Mouse (Mus musculus): ENCODE data around the gene Tspan3. TPM values are rescaled to one million over a fixed set of nuclear protein-coding genes. Genes with fewer than 3 reads are reported as not detected.

Gene Tspan3
- polyA plus RNA-seq, 1 experiment from 2014 or later, result 562 TPM

DNA sequence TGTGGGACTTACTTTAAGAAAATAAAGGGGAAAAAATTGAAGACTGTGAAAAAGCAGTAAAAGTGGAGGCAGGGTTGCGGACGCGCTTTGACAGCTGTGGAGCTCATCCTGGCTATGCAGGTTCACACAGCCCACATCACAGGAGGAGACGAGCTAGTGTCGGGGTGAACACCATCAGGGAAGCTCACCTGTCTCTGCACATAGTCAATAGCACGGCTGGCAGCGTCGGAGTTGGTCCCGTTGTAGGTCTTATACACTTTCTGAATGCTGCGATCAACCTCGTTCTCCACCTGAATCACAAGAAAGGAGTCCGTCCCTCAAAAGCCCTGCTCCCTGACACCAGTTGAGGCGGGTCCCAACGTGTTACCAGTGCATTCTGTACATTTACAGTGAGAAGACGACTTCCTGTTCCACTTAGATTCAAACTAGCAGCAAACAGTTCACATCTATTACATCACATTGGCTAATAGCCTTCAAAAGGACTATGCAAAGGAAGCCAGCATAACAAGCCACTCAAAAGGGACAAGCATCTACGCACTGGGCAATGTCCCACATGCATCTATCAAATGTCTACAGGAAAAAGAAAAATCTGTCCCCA, 18.9 kb downstream of the Tspan3 start:
- no peak overlapping the region for H3K4me3 ChIP-seq
- H3K27me3 ChIP-seq (ENCODE audit: insufficient read depth, poor library complexity, severe bottlenecking), result no peaks in the 10 kb centered on the region
- no peaks in the 10 kb centered on the region for H3K9me3 ChIP-seq
- WGBS, result 95% methylated on average over 16 of the region's 16 CpGs
- no peaks in the 10 kb centered on the region; the same call in 1 of the 2 replicates for H3K4me1 ChIP-seq (replicated peaks)
- peaks cover 80% of the 10 kb centered on the region for H3K36me3 ChIP-seq
- no peak for DNase-seq (ENCODE audit: low spot score)
- no peak overlapping the region for H3K27ac ChIP-seq

- H3K36me3 ChIP-seq, result peaks cover 88% of the 10 kb centered on the region
- no peak overlapping the region for H3K27ac ChIP-seq
- H3K4me1 ChIP-seq (replicated peaks), result no peaks in the 10 kb centered on the region; the same call in 1 of the 2 replicates
- 94% methylated on average over 7 of the region's 7 CpGs for WGBS
- no peak for DNase-seq (ENCODE audit: low spot score)
- no peak overlapping the region for H3K4me3 ChIP-seq
- H3K9me3 ChIP-seq, result no peaks in the 10 kb centered on the region
- H3K27me3 ChIP-seq (ENCODE audit: insufficient read depth, poor library complexity, severe bottlenecking), result no peaks in the 10 kb centered on the region
Measured at GRCm38 (mm10) chr9:56144366-56145003, 20.8 kb downstream of the Tspan3 start.

DNA sequence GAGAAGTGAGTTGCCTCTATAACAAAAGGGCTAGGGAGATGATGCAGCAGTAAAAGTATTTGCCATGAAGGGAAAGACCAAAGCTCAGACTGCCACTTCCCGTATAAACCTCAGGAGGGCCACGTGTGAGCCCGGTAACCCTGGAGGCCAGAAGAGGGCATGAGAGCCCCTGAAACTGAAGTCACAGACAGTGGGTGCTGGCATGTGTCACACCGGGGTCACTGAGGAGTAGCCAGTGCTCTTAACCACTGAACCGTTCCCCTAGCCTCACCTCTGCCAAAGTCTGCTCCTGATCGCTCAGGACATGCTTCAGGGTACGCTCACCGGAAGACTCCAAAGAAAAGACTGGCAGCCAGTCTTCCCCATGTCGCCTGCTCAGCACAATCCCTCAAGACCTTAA, 23.5 kb downstream of the Tspan3 start:
- Histone ChIP-seq H3K4me3 (no peak overlapping the region), H3K9me3 (no peaks in the 10 kb centered on the region), H3K36me3 (peaks cover 97% of the 10 kb centered on the region), H3K27me3 (ENCODE audit: insufficient read depth, poor library complexity, severe bottlenecking) (no peaks in the 10 kb centered on the region), H3K27ac (no peak overlapping the region), H3K4me1 (replicated peaks) (no peaks in the 10 kb centered on the region)
- WGBS, result 89% methylated on average over 9 of the region's 9 CpGs
- no peak for DNase-seq (ENCODE audit: low spot score)

DNA sequence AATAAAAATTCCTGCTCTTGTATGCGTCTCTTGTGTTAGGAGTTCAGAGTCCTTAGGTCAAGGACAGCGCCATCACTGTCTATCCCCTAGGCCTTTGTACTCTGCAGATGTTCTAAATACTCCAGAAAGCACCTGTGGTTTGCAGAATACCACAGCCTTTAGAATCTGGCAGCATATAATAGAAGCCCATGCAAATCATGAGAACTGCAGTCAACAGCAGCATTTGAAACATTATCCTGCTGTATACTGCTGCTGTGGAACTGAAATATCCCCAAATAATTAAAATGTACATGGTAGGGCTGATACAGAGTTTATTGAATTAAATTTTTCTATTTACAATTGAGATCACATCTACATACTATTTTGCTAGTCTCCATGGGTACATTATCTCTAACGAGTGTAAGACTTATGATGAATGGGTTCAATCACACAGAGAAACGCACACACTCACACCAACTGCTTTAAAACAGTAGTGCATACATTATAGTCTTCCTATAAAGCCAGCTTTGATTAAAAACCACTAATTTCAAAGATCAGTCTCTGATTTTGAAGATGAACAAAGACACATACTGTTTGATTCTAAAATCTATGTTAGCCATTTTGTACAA, 29.6 kb downstream of the Tspan3 start:
- peaks cover 97% of the 10 kb centered on the region for H3K36me3 ChIP-seq
- whole genome bisulfite sequencing, result 96% methylated on average over 4 of the region's 4 CpGs

DNA sequence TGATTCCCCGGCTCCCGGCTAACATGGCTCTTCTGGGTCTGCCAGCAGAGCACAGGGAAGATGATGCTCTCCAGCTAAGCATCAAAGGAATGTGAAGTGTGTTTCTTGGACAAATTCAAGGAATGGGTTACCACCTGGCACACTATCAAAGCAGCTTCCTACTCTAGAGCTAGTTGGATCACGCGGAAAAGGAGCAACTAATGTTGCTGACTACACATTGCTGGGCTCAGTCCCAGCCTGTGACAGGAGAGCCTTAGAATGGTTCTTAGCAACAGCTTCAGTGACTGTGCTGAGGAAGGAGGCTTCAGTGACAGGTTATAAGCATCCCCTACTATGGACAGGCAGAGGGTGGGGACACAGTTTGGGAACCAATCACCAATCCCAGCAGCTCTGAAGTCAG, 30.7 kb downstream of the Tspan3 start:
- WGBS, result 95% methylated on average over 4 of the region's 4 CpGs
- no peaks in the 10 kb centered on the region for H3K4me1 ChIP-seq (replicated peaks)
- H3K27me3 ChIP-seq (ENCODE audit: insufficient read depth, poor library complexity, severe bottlenecking), result no peaks in the 10 kb centered on the region
- peaks cover 97% of the 10 kb centered on the region for H3K36me3 ChIP-seq
- H3K9me3 ChIP-seq, result no peaks in the 10 kb centered on the region
- DNase-seq (ENCODE audit: low spot score), result no peak
- H3K4me3 ChIP-seq, result no peak overlapping the region
- no peak overlapping the region for H3K27ac ChIP-seq

More for the DNA sequence above, 29.6 kb downstream of the Tspan3 start:
- DNase-seq (ENCODE audit: low spot score), result no peak
- Histone ChIP-seq H3K27me3 (ENCODE audit: insufficient read depth, poor library complexity, severe bottlenecking) (no peaks in the 10 kb centered on the region), H3K4me1 (replicated peaks) (no peaks in the 10 kb centered on the region), H3K9me3 (no peaks in the 10 kb centered on the region), H3K27ac (no peak overlapping the region), H3K4me3 (no peak overlapping the region)

DNA sequence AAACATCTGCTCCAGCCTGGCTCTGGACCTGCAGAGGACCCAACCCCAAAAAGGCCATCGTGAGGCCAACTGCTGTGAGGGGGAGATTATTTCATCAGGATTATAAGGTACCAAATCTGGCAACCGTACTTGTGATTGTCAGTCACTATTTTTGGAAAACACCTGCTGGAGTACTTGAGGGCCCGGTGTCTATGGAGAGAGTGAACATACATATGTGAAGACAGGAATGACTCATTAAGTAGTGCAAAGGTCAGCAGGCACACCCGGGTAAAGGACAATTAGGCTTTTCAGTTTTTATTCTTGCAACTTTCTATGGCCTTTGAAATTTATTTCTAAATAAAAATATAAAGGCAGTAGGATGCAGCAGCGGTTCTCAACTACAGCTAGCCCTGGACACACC, 31.3 kb downstream of the Tspan3 start:
- Histone ChIP-seq H3K27me3 (ENCODE audit: insufficient read depth, poor library complexity, severe bottlenecking) (no peaks in the 10 kb centered on the region), H3K9me3 (no peaks in the 10 kb centered on the region), H3K27ac (no peak overlapping the region), H3K4me3 (no peak overlapping the region), H3K36me3 (peaks cover 99% of the 10 kb centered on the region), H3K4me1 (replicated peaks) (no peaks in the 10 kb centered on the region)
- DNase-seq (ENCODE audit: low spot score), result no peak
- WGBS, result 92% methylated on average over 5 of the region's 5 CpGs

GRCm38 (mm10) chr9:56131813-56132525, 33.3 kb downstream of the Tspan3 start:
- no peak overlapping the region for H3K27ac ChIP-seq
- H3K4me1 ChIP-seq (replicated peaks), result no peaks in the 10 kb centered on the region
- DNase-seq (ENCODE audit: low spot score), result no peak
- no peak overlapping the region for H3K4me3 ChIP-seq
- WGBS, result 78% methylated on average over 10 of the region's 10 CpGs
- no peaks in the 10 kb centered on the region for H3K9me3 ChIP-seq
- H3K27me3 ChIP-seq (ENCODE audit: insufficient read depth, poor library complexity, severe bottlenecking), result no peaks in the 10 kb centered on the region
- H3K36me3 ChIP-seq, result peaks cover 100% of the 10 kb centered on the region

- DNase-seq (ENCODE audit: low spot score), result no peak
- WGBS, result 80% methylated on average over 4 of the region's 4 CpGs
- Histone ChIP-seq H3K4me1 (replicated peaks) (peaks cover 2% of the 10 kb centered on the region; the same call in 1 of the 2 replicates), H3K36me3 (peaks cover 92% of the 10 kb centered on the region), H3K27me3 (ENCODE audit: insufficient read depth, poor library complexity, severe bottlenecking) (no peaks in the 10 kb centered on the region), H3K4me3 (no peak overlapping the region), H3K9me3 (no peaks in the 10 kb centered on the region), H3K27ac (no peak overlapping the region)
Measured at GRCm38 (mm10) chr9:56130536-56130935, 34.7 kb downstream of the Tspan3 start.

DNA sequence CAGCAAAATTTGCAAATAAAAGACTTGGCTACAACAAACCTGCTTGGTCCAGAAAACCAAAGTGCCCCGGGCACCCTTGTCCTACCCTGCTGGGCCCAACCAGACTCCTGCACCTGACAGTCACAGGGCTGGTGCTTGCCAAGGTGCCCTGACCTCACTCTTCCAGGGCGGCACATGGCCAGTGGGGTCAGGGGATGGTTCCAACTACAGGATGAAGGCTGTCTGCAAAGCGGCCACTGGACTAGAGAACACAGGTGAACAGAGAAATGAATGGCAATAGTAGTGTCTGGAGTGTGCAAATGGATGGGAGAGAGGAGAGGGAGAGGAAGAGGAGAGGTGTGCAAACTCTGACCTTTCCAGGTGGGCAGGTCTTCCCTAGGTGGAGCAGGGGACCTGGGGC, 35.3 kb downstream of the Tspan3 start:
- WGBS, result 91% methylated on average over 3 of the region's 3 CpGs
- no peak for DNase-seq (ENCODE audit: low spot score)
- Histone ChIP-seq H3K4me3 (no peak overlapping the region), H3K27me3 (ENCODE audit: insufficient read depth, poor library complexity, severe bottlenecking) (no peaks in the 10 kb centered on the region), H3K27ac (no peak overlapping the region), H3K36me3 (peaks cover 86% of the 10 kb centered on the region), H3K9me3 (no peaks in the 10 kb centered on the region), H3K4me1 (replicated peaks) (peaks cover 8% of the 10 kb centered on the region)

GRCm38 (mm10) chr9:56128331-56128730, 36.9 kb downstream of the Tspan3 start:
- Histone ChIP-seq H3K4me3 (no peak overlapping the region), H3K27ac (no peak overlapping the region), H3K4me1 (replicated peaks) (peaks cover 16% of the 10 kb centered on the region), H3K27me3 (ENCODE audit: insufficient read depth, poor library complexity, severe bottlenecking) (no peaks in the 10 kb centered on the region), H3K9me3 (no peaks in the 10 kb centered on the region), H3K36me3 (peaks cover 70% of the 10 kb centered on the region)
- 92% methylated on average over 9 of the region's 9 CpGs for WGBS
- DNase-seq (ENCODE audit: low spot score), result no peak

- WGBS, result 87% methylated on average over 16 of the region's 16 CpGs
- H3K9me3 ChIP-seq, result no peaks in the 10 kb centered on the region
- no peaks in the 10 kb centered on the region for H3K27me3 ChIP-seq (ENCODE audit: insufficient read depth, poor library complexity, severe bottlenecking)
- peaks cover 16% of the 10 kb centered on the region for H3K4me1 ChIP-seq (replicated peaks)
- no peak overlapping the region for H3K4me3 ChIP-seq
- DNase-seq (ENCODE audit: low spot score), result no peak
- H3K36me3 ChIP-seq, result peaks cover 53% of the 10 kb centered on the region
- H3K27ac ChIP-seq, result no peak overlapping the region
Measured at GRCm38 (mm10) chr9:56126453-56127173, 38.7 kb downstream of the Tspan3 start.

DNA sequence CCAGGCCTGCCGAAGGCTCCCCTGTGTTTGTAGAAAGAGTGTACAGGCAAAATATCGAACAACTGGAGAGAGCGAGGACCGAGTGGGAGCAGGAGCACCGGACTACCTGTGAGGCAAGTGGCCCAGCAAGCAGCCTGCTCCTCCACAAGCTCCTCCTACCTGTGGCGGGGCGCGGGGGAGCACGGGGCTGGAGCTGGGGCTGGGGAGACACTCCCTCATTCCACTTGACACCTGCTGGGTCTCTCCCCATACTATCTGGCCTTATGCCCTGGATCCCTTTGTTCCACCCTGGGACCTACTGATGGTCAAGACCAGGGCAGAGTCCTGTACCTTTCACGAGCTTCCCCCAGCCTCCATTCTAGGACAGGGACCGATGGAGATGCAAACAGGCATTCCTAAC, 40.7 kb downstream of the Tspan3 start:
- 30% methylated on average over 11 of the region's 11 CpGs for WGBS
- peaks cover 32% of the 10 kb centered on the region for H3K36me3 ChIP-seq
- no peak overlapping the region for H3K27ac ChIP-seq

More for the DNA sequence above, 40.7 kb downstream of the Tspan3 start:
- H3K4me3 ChIP-seq, result no peak overlapping the region
- H3K4me1 ChIP-seq (replicated peaks), result peaks cover 28% of the 10 kb centered on the region
- DNase-seq (ENCODE audit: low spot score), result no peak
- no peaks in the 10 kb centered on the region for H3K9me3 ChIP-seq
- peaks cover 9% of the 10 kb centered on the region; the same call in 1 of the 2 replicates for H3K27me3 ChIP-seq (ENCODE audit: insufficient read depth, poor library complexity, severe bottlenecking)
